Mouse (Mus musculus): ENCODE data around the gene R3hdml.

The R3hdml gene

DNA sequence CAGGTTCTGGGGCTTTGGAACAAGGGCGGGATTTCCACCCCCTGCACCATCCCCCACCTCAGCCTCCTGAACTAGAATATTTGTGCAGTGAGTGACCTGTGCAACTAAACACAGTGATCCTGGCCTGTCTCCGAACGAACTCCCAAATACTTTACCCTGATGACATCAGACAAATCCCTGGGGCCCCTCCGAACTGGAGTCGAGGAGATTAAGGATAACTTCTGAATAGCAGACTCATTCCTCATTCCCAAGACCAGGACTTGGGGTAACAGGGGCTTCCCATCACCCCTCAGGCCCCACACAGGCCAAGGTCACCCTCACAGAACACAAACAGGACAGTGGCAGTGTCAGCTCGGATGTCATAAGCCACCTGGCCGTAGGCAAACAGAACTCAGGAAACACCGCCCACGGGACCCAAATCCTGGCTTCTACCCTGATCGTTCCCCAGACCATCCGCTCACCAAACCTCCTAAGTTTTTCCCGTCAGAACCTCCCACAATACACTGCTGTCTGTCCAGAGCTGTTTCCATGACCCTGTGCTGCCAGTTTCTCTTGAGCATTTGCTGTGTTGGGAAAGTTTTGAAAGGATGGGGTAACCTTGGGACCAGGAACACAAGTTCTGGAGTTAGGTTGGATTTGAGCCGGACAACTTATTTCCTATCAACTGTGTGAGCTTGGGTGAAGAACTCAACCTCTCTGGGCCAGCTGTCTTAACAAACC, 47.4 kb downstream of the R3hdml start:
- no peak for DNase-seq (ENCODE audit: low spot score in 2 of 2)

DNA sequence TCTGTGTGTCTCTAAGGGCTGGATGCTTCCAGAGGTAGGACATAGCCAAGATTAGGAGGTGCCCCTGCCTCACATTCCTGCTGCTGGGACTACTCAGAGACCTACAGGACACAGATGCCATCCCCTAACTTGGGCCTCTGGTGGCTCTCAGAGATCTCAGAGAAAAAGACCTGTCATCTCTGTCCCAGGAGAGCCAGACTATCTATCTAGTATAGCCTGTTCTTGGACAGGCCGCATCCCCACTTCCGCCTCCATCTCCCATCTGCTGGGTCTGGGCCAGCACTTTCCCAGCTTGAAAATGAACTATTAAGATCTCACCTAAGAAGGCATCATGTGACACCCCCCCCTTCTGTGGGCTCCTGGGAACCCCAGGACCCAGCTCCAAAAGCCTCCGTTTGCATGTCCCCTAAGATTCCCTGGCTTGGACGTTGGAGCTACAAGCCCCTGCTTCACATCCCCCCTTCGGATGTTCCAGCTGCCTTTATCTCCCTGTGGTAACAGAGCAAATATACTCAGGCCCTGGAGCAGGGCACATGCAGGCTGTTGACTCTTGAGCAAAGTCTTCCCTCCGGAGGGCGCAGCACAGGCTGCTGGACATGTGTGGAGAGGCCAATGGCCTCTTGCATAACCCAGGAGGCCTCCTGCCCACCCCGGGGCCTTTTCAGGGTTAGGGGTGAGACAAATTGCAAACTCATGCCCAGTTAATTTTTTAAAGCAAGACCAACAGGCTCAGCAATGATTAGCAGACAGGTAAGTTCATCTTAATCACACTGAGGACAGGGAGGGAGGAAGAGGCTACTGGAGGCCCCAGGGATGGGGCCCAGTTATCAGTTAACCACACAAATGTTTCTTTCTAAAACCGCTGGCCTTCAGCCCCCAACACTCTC, 48.4 kb downstream of the R3hdml start:
- DNase-seq (ENCODE audit: low spot score in 2 of 2): no peak

DNA sequence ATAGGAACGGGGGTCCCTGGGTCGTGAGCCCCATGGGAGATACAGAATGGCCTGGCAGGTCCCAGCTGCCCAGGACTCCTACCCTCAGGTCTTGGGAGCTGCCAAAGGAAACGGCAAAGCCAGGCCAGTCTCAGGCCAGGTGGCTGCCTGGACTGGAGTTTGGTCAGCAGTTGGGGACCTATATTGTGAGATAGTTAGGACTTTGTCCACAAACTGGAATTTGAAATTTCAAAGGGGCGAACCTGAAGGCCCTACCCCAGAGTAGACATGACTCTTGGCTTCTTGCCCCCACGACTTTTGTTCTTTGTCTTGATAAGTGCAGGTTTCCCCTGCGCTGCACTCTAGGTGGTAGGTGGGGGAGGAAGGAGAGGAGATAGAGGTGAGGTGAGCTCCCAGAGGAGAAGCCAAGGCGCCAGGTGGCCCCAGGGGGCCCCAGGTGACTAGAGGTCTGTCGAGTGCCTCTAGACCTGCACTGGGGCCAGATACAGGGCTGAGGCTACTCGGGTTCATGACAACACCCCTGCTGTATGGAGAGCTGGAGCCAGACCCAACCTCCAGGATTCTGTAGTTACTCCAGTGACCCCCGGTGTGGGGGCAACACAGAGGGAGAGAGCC, 49.6 kb downstream of the R3hdml start:
- DNase-seq (ENCODE audit: low spot score in 2 of 2): no peak

DNA sequence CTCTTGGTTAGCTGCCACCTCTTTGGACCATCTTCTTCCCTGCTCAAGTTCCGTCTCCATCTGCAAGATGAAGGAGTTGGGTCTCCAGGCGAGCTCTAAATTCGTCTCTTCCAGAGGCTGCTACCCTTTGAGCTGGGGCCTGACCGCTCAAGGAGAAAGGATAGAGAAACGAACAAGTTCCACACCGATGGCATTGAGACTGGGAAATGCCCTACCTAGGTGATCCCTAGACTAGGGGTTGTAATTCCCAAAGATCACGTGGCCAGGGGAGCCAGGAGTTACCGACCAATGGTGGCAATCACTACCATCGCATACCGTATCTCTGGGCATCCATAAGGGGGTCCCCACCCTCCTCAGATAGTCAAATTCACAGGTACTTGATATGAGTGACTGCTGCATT, 50.6 kb downstream of the R3hdml start:
- no peak for DNase-seq (ENCODE audit: low spot score in 2 of 2)

DNA sequence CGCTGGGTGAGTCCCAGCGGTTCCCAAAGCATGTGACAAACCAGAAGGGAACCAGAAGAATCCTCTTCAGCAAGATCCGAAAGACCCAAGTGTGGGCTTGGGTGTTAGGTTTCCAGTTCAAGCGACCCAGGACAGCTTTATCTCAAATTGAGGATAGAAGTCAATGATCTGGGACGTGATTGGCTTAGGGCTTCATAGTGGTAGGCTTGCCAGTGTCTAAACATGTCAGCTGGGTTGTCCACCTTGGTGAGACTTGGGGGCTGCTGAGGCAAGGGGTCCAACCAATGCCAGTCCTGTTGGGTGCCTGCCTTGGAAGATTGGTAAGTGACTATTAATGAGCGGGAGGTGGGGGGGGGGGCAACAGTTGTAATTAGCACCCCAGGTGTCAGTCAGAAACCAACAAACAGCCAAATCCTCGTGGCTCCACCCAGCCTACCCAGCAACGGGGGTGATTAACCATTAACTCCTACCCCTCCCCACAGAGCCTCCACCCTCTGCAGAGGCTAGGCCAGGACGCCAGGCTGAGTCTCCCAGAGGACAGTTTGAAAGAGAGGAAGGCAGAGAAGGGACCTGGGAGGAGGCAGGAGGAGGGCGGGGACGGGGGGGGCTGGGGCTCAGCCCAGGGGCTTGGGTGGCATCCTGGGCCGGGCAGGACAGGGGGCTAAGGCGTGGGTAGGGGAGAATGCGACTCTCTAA, 54.7 kb downstream of the R3hdml start:
- DNase-seq (ENCODE audit: low spot score in 2 of 2): no peak

DNA sequence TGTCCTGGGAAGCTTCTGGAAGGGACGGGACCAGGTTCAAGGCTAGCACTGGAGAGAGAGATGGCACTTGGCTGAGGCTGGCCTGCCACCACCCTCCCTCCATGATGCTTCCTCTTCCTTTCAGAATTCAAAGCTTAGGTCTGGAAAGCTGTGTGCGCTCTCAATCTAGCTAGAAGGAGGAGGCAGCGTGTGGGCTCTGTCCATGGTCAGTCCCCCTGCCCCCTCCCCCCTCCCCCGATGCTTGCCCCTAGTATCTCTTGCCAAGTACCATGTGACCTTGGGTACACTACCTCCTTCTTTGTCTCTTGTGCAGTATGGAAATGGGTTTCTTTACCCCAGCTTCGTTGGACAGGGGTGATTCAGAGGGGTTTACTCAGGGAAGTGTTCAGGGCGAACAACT, 56.7 kb downstream of the R3hdml start:
- no peak for DNase-seq (ENCODE audit: low spot score in 2 of 2)

DNA sequence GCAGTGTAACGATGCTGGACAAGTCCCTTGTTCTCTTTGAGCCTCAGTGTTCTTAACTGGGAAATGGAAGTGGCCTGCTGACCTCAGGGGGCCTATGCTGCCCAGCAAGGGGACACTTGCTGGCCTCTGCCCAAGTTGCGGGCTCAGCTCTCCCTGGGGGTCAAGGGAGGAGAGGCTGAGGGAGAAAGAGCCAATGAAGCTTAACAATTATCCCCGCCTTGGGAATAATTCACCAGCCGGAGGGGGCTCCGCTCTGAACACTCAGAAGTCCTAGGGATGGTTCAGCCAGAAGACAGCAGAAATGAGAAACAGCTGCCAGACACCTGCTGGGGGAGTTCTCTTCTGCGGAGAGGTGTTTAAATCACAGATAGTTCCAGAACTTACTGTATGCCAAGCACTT, 57.7 kb downstream of the R3hdml start:
- DNase-seq (ENCODE audit: low spot score in 2 of 2): no peak
